Mouse (Mus musculus): ENCODE data around the gene Bhlhe40.

The Bhlhe40 gene

DNA sequence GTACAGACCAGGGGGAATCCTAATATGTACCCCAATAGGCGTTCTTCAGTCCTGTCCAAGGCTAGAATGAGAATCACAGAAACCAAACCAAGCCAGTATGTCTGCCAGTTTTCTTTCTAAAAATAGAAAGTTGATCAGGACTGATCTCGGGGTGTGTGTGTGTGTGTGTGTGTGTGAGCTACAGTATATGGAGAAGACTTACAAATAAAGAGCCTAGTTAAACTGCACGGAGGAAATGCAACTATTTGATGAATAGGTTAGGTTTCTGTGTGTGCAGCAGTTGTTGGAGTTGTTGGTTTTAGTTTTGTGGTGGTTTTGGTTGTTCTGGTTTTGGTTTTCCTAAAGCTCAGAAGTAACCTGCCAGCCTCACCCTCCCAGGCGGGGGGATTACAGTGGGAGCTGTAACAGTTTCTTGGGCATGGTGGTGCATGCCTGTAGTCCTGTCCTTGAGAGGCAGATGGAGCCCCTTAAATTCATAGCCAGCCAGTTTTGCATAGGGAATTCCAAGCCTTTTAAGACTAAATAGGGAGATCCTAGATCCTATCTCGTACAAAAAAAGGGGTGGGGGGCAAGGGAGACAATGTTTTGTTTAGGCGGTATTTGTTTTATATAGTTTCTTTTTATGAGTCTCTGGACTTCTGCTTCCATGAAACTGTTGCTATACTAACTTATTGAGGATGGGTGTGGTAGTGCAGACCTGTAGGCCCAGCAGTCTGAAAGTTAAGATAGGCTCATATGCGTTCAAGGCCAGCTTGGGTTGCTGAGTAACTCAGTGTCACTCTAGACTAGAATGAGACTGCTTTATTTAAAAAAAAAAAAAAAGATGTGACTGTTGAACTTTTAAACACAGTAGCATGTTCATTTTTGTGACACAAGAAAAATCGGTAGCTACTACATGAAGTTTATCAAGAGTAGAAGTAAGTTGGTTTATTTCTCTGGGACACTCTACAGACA, 3.1 kb downstream of the Bhlhe40 start:
- DNase-seq (ENCODE audit: low spot score in 2 of 2): no peak

DNA sequence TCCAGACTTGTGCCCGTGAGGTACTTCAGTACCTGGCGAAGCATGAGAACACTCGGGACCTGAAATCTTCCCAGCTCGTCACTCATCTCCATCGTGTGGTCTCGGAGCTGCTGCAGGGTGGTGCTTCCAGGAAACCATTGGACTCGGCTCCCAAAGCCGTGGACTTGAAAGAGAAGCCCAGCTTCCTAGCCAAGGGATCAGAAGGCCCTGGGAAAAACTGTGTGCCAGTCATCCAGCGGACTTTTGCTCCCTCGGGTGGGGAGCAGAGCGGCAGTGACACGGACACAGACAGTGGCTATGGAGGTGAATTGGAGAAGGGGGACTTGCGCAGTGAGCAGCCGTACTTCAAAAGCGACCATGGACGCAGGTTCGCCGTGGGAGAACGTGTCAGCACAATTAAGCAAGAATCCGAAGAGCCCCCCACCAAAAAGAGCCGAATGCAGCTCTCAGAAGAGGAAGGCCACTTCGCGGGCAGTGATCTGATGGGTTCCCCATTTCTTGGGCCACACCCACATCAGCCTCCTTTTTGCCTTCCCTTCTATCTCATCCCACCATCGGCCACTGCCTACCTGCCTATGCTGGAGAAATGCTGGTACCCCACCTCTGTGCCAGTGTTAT, 4.2 kb downstream of the Bhlhe40 start:
- no peak for DNase-seq (ENCODE audit: low spot score in 2 of 2)

DNA sequence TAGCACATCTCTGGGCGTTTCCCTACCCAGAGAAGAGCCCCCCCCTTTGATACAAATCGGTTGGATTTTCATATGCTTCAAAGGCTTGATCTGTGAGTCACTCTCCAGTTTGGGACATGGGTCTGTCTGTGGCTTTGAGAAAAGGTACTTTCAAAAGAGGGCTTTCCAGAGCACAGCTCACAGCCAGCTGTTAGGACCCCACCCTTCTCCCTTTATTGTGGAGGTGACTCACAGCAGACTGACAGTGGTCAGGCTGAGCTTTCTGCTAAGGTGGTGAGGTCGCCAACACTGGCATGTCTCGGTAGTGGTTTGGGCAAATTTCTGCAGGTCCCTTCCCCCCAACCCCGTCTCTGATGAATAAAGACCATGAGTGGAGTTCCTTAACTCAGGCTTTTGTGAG, 5.2 kb downstream of the Bhlhe40 start:
- no peak for DNase-seq (ENCODE audit: low spot score in 2 of 2)

DNA sequence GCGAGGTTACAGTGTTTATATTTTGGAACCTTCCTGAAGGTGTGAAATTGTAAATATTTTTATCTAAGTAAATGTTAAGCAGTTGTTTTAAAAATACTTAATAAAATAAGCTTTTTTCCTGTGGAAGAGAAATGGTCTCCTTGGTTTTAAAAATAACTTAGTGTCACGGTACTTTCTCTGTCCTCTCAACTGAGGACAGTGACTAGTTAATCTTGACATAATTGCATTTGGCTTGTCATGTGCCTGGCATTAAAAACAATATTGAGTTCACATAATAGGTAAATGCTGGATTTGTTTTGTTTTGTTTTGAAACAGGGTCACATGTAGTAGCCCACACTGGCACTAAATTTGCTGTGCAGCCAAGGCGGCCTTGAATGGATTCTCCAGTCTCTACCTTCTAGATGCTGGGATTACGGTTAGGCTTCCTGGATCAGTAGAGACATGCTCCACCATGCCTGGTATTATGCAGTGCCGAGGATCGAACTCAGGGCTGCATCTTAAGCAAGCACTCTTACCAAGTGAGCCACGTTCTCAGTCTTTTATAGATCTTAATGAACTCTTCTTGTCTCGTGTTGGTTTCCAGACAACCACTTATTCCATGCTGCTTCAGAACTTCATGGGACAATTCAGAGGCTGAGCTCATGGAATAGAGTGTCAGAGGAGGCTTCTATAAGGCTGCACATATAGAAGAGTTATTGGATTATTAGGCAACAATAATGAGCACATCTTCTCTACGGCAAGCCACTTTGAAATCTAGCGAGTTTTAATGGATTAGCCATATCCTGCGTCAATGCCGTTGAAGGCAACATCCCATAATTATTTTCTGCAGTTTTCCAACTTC, 6.4 kb downstream of the Bhlhe40 start:
- DNase-seq (ENCODE audit: low spot score in 2 of 2): no peak

DNA sequence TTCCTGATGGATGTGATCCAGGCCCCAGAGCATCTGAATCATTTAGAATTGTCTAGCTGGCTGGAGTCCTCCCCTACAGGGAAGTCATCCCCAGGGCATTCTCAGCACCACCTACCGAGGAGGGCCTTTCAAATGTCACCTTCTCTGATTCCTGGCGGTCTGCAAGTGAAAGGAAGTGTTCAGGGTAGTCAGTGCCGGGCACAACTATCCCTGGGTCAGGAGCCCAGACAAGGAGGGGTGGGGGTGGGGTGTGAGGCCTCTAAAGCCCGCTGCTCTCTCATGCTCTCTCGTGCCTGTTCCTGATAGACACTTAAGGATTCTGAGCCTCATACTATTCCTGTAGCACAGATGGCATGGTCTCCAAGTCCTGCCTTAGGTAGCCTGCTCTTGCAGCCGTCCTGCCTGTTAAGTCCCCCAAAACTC, 7.2 kb downstream of the Bhlhe40 start:
- no peak for DNase-seq (ENCODE audit: low spot score in 2 of 2)

DNA sequence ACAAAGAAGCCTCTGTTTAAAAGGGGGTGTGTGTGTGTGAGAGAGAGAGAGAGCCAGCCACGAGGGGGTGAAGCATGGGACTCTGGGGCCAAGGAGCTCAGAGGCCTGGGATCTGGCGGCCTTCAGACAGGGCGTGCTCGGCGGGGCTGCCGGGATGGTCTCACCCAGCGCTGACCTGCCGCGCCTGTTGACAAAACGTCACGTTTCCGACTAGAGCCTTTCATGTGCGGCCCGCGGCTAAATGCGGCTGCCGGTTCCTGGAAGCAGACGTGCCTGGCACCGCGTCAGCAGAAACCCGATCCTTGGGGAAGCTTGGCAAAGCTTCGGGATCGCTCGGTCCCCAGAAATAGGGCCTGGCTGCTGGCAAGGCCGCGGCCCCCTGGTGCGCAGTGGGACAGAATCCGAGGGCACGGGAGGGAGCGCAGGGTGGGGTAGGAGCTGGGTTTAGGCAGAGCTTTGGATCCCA, 7.9 kb downstream of the Bhlhe40 start:
- peak; percentile 68 to 86 for DNase-seq (ENCODE audit: low spot score in 2 of 2)

DNA sequence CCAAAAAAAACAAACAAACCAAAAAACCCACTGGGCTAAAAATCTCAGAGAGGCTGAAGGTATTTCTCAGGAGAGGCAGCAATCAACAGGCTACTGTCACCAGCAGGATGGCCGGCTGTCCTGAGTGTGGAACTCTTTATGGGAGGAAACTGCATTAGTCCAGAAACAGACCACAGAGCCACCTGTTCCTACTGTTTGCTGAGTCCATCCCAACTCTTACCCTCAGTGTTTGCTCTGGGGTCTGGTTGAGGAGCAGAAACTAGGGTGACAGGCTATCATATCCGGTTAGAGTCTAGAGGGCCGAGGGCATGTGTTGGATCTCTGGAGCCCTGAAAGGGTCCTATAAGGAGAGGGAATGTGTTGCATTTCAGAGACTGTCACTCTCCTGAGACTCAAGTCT, 9.8 kb downstream of the Bhlhe40 start:
- DNase-seq (ENCODE audit: low spot score in 2 of 2): no peak

DNA sequence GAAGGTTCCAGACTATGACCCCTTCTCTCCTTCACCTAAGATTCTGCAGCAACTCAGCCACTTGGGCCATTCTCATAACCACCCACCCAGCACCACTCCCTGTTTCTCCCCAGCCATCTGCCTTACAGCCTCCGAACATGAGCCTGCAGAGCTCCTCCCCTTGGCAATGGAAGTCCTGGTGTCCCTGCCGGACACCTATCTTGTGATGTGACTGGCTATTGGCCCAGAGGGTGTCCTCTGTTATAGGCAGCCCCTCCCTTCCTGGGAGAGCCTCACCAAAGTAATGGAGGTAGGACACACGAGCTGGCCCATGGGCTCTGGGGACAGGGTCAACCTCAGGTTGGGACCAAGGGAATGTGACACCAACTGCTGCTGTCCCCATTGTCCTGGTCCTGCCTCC, 10.4 kb downstream of the Bhlhe40 start:
- DNase-seq (ENCODE audit: low spot score in 2 of 2): no peak

DNA sequence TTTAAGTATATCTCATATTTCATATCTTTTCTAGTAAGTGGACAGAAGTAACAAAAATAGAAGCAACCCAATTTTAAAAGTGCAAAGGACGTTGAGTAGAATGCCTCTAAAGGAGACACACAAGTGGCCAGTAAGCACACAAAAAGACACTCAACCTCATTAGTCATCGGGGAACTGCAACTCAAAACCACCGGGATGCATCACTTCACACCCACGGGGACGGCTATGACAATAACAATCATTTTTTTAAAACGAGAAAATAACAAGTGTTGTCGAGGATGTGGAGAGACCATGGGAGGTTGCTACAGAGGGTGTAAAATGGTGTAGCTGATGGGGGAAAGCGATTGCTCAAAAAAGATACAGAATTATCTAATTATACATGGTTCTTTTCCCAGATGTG, 11.7 kb downstream of the Bhlhe40 start:
- no peak for DNase-seq (ENCODE audit: low spot score in 2 of 2)

DNA sequence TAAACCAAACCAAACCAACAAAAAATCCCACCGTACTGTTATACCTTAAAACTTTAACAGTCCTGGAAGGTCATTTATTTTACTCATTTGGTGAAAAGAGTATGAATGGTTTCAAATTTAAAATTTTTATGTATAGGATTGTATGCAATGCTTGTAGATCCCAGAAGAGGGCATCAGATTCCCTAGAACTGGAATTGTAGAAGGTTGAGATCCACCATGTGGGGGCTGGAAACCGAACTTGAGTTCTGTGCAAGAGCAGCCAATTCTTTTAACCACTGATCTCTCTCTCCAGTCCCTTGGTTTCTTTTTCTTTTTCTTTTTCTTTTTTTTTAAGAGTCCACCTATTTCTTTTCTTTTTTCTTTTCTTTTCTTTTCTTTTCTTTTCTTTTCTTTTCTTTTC, 13.8 kb downstream of the Bhlhe40 start:
- DNase-seq (ENCODE audit: low spot score in 2 of 2): no peak

DNA sequence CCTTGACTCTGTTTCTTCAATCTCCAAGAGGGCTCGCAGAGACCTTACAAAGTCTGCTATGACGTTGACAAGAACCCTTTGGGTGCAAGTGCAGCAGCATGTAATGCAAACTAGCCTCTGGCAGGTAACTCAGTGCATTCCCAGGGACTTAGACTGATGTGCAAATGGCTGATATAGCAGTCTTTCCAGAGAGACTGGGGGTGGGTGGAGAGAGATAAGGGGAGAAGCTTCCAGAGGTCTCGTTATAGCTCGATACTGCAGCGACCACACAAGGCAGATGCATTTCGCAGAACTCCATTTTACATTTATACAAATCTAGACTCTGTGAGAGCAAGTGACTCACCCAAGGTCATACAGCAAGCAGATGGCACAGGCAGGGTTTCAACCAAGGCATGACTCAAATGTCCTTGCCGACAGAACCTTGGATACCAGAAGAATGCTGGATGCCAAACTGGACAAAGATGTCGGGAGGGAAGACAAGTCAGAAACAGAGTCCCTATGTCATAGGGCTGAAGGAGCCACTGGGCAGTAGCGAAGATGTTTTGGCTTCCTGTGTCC, 16.4 kb downstream of the Bhlhe40 start:
- DNase-seq (ENCODE audit: low spot score in 2 of 2): no peak

DNA sequence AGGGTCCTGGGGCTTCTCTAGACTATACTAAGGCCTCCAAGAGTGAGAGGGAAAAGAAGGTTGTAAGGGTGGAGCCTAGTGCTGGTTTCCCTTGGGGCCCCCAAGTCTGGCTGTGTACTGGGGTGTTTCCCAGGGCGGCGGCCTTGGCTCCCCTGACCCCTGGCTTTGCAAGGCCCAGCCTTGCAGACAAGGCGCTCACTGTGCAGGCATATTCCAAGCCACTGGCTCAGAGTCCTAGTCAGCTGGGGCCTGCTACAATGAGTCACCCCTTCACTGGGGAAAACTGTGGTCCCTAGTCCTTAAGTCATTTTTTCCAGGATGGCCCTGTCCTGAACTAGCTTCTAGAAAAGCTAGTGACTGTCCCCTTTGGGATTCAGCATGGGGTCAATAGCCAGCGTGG, 17.3 kb downstream of the Bhlhe40 start:
- no peak for DNase-seq (ENCODE audit: low spot score in 2 of 2)

DNA sequence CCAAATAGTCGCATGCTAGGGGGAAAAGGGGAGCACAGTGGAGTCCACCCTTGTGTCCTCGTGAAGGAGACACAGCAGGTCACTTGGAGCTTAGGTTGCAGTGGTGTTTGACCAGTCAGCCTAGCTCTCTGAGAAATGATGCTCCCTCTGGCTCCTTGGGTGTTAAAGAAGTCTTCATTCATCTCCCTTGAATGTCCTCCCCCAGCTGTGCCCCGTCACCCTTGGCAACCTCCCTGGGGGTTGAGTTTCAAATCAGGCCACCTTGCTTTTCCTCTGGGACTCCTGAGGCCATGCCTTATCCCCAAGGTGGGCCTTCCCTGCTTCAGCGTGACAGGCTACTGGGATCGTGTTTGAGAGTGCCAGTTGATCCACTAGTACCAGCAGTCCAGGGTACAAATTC, 17.8 kb downstream of the Bhlhe40 start:
- no peak for DNase-seq (ENCODE audit: low spot score in 2 of 2)

DNA sequence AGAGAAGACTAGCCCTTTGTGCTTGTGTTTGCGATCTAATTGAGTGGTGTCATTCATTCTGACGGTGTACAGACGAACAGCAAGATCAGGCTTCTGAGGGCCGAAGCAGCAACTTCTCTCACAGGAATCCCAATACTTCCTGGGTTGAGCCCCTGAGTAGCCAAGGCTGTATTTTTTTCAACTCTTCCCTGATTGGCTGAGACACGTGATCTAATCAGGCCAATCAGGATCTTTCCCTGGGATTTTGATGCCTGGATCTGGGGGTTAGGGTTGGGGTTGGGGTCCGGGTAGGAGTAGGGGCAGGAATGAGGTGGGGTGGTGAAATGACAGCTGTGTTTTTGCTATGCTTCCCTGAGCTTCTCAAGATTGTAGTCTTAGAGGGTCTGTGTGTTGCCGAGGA, 20.1 kb downstream of the Bhlhe40 start:
- no peak for DNase-seq (ENCODE audit: low spot score in 2 of 2)

DNA sequence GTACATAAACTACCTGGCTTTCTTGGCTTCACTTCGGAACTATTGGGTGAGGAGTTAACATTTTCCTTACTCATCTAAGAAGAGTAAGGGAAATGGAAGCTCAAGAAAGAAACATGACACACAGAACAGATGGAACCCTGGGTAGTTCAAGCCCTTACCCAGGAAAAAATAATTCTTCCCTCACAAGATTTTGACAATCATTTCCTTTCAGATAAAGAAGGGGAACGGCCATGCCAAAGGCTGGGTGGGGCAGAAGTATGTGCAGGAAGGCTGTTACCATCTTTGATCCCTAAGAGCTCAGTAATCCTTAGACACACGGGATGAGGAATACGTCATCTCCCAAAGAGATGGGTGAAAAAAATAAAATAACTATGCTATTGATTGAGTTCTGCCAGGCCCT, 20.7 kb downstream of the Bhlhe40 start:
- no peak for DNase-seq (ENCODE audit: low spot score in 2 of 2)

DNA sequence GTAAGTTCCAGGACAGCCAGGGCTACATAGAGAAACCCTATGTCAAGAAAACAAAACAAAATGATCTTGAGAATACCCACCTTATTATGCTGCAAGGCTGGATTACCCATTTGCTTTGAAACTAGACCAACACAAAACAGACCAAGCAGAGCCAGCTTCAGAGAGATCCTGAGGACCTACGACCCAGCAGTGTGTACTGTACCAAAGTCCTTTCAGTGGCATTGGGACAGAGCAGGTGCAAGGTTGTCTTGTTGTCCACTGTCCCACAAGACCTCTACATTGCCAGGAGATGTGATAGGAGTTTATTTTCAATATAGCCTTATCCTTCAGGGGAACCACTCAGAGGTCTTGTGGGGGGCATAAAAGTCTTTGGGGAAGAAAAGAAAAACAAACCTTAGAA, 22.7 kb downstream of the Bhlhe40 start:
- DNase-seq (ENCODE audit: low spot score in 2 of 2): no peak

DNA sequence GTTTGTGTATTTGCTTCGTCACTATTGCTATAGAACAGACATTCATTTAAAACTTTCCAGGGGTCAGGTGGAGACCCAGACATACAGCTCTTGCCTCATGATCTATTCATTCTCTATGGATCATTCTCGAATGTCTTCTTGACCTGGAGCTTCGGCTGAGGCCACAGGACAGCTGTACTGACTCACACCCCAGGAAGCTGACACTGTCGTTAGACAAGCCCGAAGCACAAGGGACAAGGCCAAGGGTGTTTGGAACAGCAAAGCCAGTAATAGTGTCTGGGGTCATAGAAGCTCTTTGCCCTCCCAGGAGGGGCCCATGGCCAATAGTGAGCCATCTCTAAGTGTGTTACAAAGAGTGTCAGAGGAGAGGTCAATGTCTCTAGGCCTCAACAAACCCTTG, 24.0 kb downstream of the Bhlhe40 start:
- no peak for DNase-seq (ENCODE audit: low spot score in 2 of 2)

DNA sequence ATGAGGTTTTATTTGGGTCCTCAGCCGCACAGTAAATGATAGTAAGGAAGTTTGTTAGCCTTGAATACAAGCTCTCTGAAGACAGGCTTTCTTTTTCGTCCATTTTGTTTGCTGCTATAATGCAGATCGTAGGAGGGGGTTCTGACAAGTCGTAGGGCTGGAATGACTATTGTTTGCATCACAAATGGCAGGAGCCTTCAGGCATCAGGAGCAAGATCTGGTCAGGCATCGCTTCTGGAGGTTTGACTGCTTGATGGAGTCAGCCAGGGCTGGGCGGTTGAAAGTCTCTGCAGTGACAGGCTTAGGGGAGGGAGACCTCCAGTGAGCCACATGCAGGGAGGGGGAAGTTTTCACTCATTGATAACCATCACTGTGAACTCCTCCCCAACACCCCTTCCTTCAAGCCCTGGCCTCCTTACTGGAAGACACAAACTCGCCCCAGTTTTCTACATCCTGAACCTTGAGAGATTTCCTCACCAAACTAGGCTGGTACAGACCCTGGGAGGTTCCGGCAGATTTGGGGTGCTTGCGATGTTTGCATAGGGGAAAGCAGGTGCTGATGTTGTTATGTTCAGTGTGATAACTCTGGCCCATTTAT, 25.4 kb downstream of the Bhlhe40 start:
- no peak for DNase-seq (ENCODE audit: low spot score in 2 of 2)

DNA sequence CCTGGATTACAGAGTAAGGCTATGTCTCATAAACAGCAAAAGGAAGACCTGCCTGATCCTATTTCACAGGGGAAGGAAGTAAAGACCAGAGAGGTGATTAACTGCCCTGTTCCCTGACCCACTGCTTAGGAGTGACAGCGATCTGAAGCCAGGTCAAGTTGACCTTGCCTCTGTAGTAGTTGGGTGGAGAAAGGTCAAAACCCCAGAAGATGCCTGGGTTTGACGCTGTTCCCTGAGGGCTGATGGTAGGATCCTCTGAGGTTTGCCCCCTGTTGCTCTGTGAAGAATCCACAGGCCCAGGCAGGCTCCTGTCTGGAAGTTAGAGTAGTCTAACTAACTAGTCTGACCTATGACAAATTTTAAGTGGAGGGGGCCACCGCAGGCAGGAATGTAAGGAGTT, 26.5 kb downstream of the Bhlhe40 start:
- DNase-seq (ENCODE audit: low spot score in 2 of 2): no peak

DNA sequence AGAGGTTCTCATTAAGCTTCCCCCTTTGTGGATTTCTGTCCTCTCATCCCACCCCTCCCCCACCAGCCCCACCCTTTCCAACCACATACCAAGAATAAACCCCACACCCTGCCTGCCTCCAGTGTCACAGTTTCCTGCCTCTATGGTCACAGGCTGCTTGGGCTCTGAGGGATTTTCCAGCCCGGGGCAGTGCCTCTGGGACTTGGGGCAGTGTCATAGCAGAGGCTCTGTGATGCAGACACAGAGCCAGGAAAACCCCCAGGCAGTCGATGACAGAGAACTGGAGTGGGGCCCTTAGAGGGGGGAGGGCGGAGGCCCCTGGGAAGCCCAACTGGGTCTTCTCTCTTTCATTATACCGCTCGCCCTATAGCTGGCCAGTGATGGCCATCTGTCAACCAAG, 27.9 kb downstream of the Bhlhe40 start:
- no peak for DNase-seq (ENCODE audit: low spot score in 2 of 2)

DNA sequence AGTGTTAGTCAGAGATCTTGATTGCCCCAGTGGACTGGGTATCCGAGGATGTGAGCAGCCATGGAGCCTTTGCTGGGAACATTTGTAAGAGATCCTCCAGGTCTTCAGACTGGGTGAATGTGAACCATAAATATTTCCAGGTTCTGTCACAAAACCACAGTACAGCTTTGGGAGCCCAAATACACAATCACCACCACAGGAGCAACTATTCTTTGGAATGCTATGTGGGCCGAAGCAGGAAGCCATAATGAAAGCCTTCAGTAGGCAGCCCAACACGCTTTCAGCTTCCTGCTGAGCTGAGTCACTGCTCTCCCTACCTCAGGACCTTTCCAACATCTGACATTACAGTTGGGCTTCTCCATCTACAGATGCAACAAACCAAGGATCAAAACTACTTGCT, 32.6 kb downstream of the Bhlhe40 start:
- DNase-seq (ENCODE audit: low spot score in 2 of 2): no peak

Measured in urinary bladder, postnatal 36 days (tissue).